Mouse (Mus musculus): ENCODE measurements around the gene Tph1.

DNA sequence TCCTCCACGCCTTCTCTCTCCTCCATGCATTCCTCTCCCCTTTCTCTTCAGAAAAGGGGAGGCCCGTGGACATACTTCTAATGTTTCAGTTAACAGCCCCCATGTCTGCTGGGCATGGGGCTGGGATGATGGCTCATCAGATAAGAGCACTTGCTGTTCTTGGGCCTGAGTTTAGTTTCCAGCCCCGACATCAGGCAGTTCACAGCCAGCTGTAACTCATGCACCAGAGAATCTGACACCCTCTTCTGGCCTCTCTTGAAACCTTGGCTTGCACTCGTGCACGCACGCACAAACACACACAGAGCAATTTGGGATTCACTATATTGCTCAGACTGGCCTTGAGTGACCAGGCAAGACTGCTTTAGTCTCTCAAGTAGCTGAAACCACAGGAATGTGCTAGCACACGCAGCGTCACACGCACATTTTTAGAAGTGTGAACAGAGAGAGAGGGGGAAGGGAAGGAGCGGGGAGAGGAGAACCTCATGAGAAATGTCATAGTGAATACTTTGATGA lies at the start of gene Tph1:
- TF ChIP-seq CTCF (IDR thresholded peaks at IDR 0.05; ENCODE audit: insufficient read depth, low read depth, low read length) (no peak), POLR2A (IDR thresholded peaks at IDR 0.05; ENCODE audit: insufficient read depth, low read depth, low read length) (no peak)

Data from olfactory bulb, adult 2 months (tissue).